Mouse (Mus musculus) adipocyte (in vitro differentiated cells): ENCODE measurements around the gene Pde6b.

Experiments used
- DNase-seq: peaks from one replicate; pipeline ENCODE4 v3.0.0-alpha.2; 2016; ENCODE audit warnings: low spot score

Pde6b gene

GRCm38 (mm10) chr5:108388201-108388600 is at the start of gene Pde6b:
Gene Pde6b, plus strand, starts transcription at chr5:108388391.
- no peak for DNase-seq

GRCm38 (mm10) chr5:108343680-108344170 is 44.5 kb upstream of the Pde6b start:
- no peak for DNase-seq

GRCm38 (mm10) chr5:108345313-108346071 is 42.7 kb upstream of the Pde6b start:
- no peak for DNase-seq

- no peak for DNase-seq
Measured at GRCm38 (mm10) chr5:108347843-108348242, 40.3 kb upstream of the Pde6b start.

GRCm38 (mm10) chr5:108349511-108350148 is 38.6 kb upstream of the Pde6b start:
- DNase-seq, result no peak

- DNase-seq, result no peak
Measured at GRCm38 (mm10) chr5:108354056-108354455, 34.1 kb upstream of the Pde6b start.

GRCm38 (mm10) chr5:108357862-108358261 is 30.3 kb upstream of the Pde6b start:
- DNase-seq, result no peak

- no peak for DNase-seq
Measured at GRCm38 (mm10) chr5:108359491-108359890, 28.7 kb upstream of the Pde6b start.

- DNase-seq, result no peak
Measured at GRCm38 (mm10) chr5:108360211-108360610, 28.0 kb upstream of the Pde6b start.

GRCm38 (mm10) chr5:108362330-108362729 is 25.9 kb upstream of the Pde6b start:
- no peak for DNase-seq

- DNase-seq, result no peak
Measured at GRCm38 (mm10) chr5:108366328-108366983, 21.7 kb upstream of the Pde6b start.

- no peak for DNase-seq
Measured at GRCm38 (mm10) chr5:108366984-108367841, 21.0 kb upstream of the Pde6b start.

GRCm38 (mm10) chr5:108367871-108368332 is 20.3 kb upstream of the Pde6b start, which contains the start of gene Gm42517:
Gene Gm42517, minus strand, starts transcription at chr5:108367922.
- DNase-seq, result no peak

- no peak for DNase-seq
Measured at GRCm38 (mm10) chr5:108368446-108368845, 19.7 kb upstream of the Pde6b start.

- no peak for DNase-seq
Measured at GRCm38 (mm10) chr5:108368851-108369621, 19.2 kb upstream of the Pde6b start.

- DNase-seq, result no peak
Measured at GRCm38 (mm10) chr5:108369964-108370363, 18.2 kb upstream of the Pde6b start.

- peak; percentile 68 for DNase-seq
Measured at GRCm38 (mm10) chr5:108374079-108374478, 14.1 kb upstream of the Pde6b start.

GRCm38 (mm10) chr5:108376059-108376458 is 12.1 kb upstream of the Pde6b start:
- no peak for DNase-seq

GRCm38 (mm10) chr5:108378346-108378745 is 9.8 kb upstream of the Pde6b start:
- DNase-seq, result peak; percentile 80

- no peak for DNase-seq
Measured at GRCm38 (mm10) chr5:108385632-108386031, 2.6 kb upstream of the Pde6b start.

- DNase-seq, result no peak
Measured at GRCm38 (mm10) chr5:108386449-108386848, 1.7 kb upstream of the Pde6b start.
